Comparison of ENCODE assay signal across 8 mouse cellular contexts in the genomic region with DNA sequence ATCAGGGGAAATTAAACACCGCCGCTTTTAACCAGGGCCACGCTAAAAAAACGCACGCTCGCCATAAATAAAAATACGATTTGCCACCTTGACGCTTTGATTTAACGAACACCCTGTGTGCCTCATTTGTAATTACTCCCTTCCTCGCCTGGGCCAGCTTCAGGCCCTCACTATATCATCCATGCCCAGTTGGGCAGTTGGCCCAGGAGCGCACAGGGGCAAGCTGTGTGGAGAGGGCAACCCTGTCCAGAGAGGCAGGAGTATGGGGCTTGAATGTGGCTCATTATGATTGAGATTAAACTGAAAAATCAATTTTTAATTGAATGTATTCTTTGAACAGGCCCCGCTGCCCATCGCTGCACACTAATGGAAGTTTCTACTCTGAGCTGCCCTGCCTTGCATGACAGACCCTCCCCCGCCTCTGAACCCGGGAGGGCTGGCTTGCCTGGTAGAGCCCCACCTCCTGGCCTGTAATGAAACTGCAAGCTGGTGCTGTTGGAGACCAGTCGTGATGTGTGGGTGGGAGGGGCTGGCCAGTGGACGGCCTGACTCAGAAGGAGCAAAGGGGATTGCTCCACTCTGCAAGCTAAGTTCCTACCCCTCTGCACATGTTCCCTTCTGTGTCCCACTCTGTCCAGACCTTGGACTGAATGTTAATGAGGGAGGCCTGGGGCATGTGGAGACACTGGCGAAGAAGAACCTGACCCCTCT. TPM values are rescaled to one million over a fixed set of nuclear protein-coding genes. Genes with fewer than 3 reads are reported as not detected.
DNase-seq lines count a peak whose midpoint lies in the region; ATAC-seq lines count a peak whose summit lies in the region.

No protein-coding gene starts in this region.

- H3K9me3 ChIP-seq in intestine, embryonic 14.5 days (ENCODE audit: control insufficient read depth, low read length), result no peaks in the 10 kb centered on the region
- no peaks in the 10 kb centered on the region for H3K9me3 ChIP-seq in intestine, embryonic 15.5 days
- H3K9me3 ChIP-seq in liver, embryonic 11.5 days (ENCODE audit: control insufficient read depth, low read length), result no peaks in the 10 kb centered on the region
- no peaks in the 10 kb centered on the region for H3K9me3 ChIP-seq in stomach, embryonic 15.5 days

- no peak overlapping the region for H3K27ac ChIP-seq in intestine, embryonic 14.5 days (ENCODE audit: low read depth)
- H3K27ac ChIP-seq in intestine, embryonic 15.5 days, result no peak overlapping the region
- no peak overlapping the region for H3K27ac ChIP-seq in liver, embryonic 11.5 days (ENCODE audit: low read depth, low read length)
- H3K27ac ChIP-seq in stomach, embryonic 15.5 days, result no peak overlapping the region

- no peak overlapping the region for H3K9ac ChIP-seq in intestine, embryonic 14.5 days (ENCODE audit: low read length)
- no peak overlapping the region for H3K9ac ChIP-seq in intestine, embryonic 15.5 days
- no peak overlapping the region for H3K9ac ChIP-seq in liver, embryonic 11.5 days (ENCODE audit: low read depth, low read length)
- no peak overlapping the region for H3K9ac ChIP-seq in stomach, embryonic 15.5 days

- no peaks in the 10 kb centered on the region for H3K36me3 ChIP-seq in intestine, embryonic 14.5 days (ENCODE audit: control insufficient read depth, insufficient read depth, low read length)
- H3K36me3 ChIP-seq in intestine, embryonic 15.5 days, result no peaks in the 10 kb centered on the region
- no peaks in the 10 kb centered on the region for H3K36me3 ChIP-seq in liver, embryonic 11.5 days (ENCODE audit: control insufficient read depth, insufficient read depth, low read length)
- no peaks in the 10 kb centered on the region for H3K36me3 ChIP-seq in stomach, embryonic 15.5 days

- no peaks in the 10 kb centered on the region for H3K4me1 ChIP-seq in intestine, embryonic 14.5 days (replicated peaks; ENCODE audit: control insufficient read depth, insufficient read depth, low read length)
- H3K4me1 ChIP-seq in intestine, embryonic 15.5 days (replicated peaks), result 0 out of 2 replicates have a peak, but pooled peaks cover 4% of the 10 kb centered on the region
- no peaks in the 10 kb centered on the region for H3K4me1 ChIP-seq in liver, embryonic 11.5 days (replicated peaks; ENCODE audit: control insufficient read depth, insufficient read depth, low read length)
- H3K4me1 ChIP-seq in stomach, embryonic 15.5 days, result 0 out of 2 replicates have a peak, but pooled peaks cover 3% of the 10 kb centered on the region

- H3K4me3 ChIP-seq in intestine, embryonic 14.5 days (ENCODE audit: low read depth, low read length), result no peak overlapping the region
- H3K4me3 ChIP-seq in intestine, embryonic 15.5 days (replicated peaks), result no peak overlapping the region
- H3K4me3 ChIP-seq in liver, embryonic 11.5 days (ENCODE audit: low read depth, low read length), result no peak overlapping the region
- no peak overlapping the region for H3K4me3 ChIP-seq in stomach, embryonic 15.5 days (replicated peaks)

- no peaks in the 10 kb centered on the region for H3K27me3 ChIP-seq in intestine, embryonic 14.5 days (replicated peaks; ENCODE audit: control insufficient read depth, insufficient read depth, low read length)
- H3K27me3 ChIP-seq in intestine, embryonic 15.5 days (replicated peaks), result peaks cover 6% of the 10 kb centered on the region
- H3K27me3 ChIP-seq in liver, embryonic 11.5 days (replicated peaks; ENCODE audit: control insufficient read depth, insufficient read depth, low read length), result peaks cover 9% of the 10 kb centered on the region
- 0 out of 2 replicates have a peak, but pooled peaks cover 2% of the 10 kb centered on the region for H3K27me3 ChIP-seq in stomach, embryonic 15.5 days (replicated peaks)

- peak; percentile 71 for DNase-seq in intestine, embryonic 14.5 days (ENCODE audit: low spot score)
- DNase-seq in A20 (ENCODE audit: low read depth, low spot score) (peak; percentile 33), NIH3T3 (ENCODE audit: low read depth) (peak; percentile 39)
- peak; percentile 65 for DNase-seq in gastrocnemius, postnatal 10 days
- DNase-seq in liver, embryonic 11.5 days (ENCODE audit: low spot score), result peak; percentile 47
- DNase-seq in frontal cortex, postnatal 25 days (ENCODE audit: low spot score in 2 of 2), result no peak

- no peak overlapping the region for H3K4me2 ChIP-seq in intestine, embryonic 14.5 days (ENCODE audit: low read length)
- no peak overlapping the region for H3K4me2 ChIP-seq in intestine, embryonic 15.5 days (replicated peaks)
- no peak overlapping the region for H3K4me2 ChIP-seq in liver, embryonic 11.5 days
- no peak overlapping the region for H3K4me2 ChIP-seq in stomach, embryonic 15.5 days

- no peak for ATAC-seq in intestine, embryonic 14.5 days (replicated peaks; ENCODE audit: low FRiP score, low TSS enrichment, low read depth)
- no peak for ATAC-seq in intestine, embryonic 15.5 days
- ATAC-seq in liver, embryonic 11.5 days (replicated peaks; ENCODE audit: low FRiP score), result no peak
- 0 out of 2 replicates have a peak, but pooled peaks have one; percentile 9 for ATAC-seq in stomach, embryonic 15.5 days (ENCODE audit: insufficient read depth, low FRiP score, low read depth)

- 38% methylated on average over 18 of the region's 18 CpGs for WGBS in intestine, embryonic 14.5 days
- WGBS in intestine, embryonic 15.5 days, result 41% methylated on average over 18 of the region's 18 CpGs
- 30% methylated on average over 18 of the region's 18 CpGs for WGBS in liver, embryonic 11.5 days
- 34% methylated on average over 18 of the region's 18 CpGs for WGBS in stomach, embryonic 15.5 days

RNA-seq across cellular contexts. Expression of gene Engase, which starts 57.9 kb away (rescaled TPM):
- 7.2 and 11.9 TPM in 2 replicates for polyA plus RNA-seq in intestine, embryonic 14.5 days (2014; fragmentation: Nextera tagmentation; extraction: Ambion mirVana)
- 13.1 and 14.7 TPM in 2 replicates for polyA plus RNA-seq in intestine, embryonic 15.5 days (2015; fragmentation: Nextera tagmentation; extraction: Ambion mirVana)
- total RNA-seq in gastrocnemius, postnatal 10 days (2021), result 10 to 100 TPM; 16.6 to 17.3 TPM
- 13.4 and 14.3 TPM in 2 replicates for polyA plus RNA-seq in liver, embryonic 11.5 days (2014; fragmentation: Nextera tagmentation; extraction: Ambion mirVana)
- 10.1 and 11.5 TPM in 2 replicates for polyA plus RNA-seq in stomach, embryonic 15.5 days (2015; fragmentation: Nextera tagmentation; extraction: Ambion mirVana)

Comparison
In these comparisons a context has a peak if more than half of its experiments do, and no peak if none do; other contexts are left out.
1. DNase-seq: peak in intestine, embryonic 14.5 days (single experiment), A20 (single experiment), NIH3T3 (single experiment), gastrocnemius, postnatal 10 days (single experiment) and liver, embryonic 11.5 days (single experiment); none in frontal cortex, postnatal 25 days (0 of 2).